Mouse (Mus musculus) testis, adult 2 months (tissue): ENCODE results near the gene Arhgap33.

Experiments used
- CTCF ChIP-seq: fragments of 200-500 bp; IDR thresholded peaks from 2 replicates; pipeline ENCODE4 v1.5.1; 2012; ENCODE audit warnings: low read depth, mild to moderate bottlenecking, inconsistent platforms, low read length, moderate library complexity; ENCODE audit not compliant: control insufficient read depth, insufficient read depth, insufficient replicate concordance
- POLR2A ChIP-seq: fragments of 200-500 bp; IDR thresholded peaks from 2 replicates; pipeline ENCODE4 v1.6.1; 2012; ENCODE audit warnings: low read depth, mild to moderate bottlenecking, inconsistent platforms, low read length, moderate library complexity; ENCODE audit not compliant: control insufficient read depth

DNA sequence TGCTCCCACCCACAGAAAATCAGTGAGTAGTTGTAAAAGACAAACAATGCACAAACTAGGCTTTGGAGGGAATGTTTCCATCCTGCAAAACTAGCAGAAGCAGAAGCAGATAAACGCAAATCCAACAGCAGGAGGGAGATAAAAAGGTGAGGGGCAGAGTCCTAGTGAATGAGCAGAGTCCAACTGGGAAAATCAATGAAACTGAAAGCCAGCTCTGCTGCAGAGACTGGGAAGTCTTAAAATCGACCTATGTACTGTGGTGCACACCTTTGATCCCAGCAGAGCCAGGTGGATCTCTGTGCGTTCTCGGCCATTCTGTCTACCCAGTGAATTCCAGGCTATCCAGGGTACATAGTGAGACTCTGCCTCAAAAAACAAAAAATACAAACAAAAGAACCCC is 59.9 kb downstream of the Arhgap33 start:
- no peak for TF ChIP-seq CTCF
- TF ChIP-seq POLR2A: no peak
